Mouse (Mus musculus) midbrain, embryonic 12.5 days (tissue): ENCODE results near the gene Csmd2. TPM values are rescaled to one million over a fixed set of nuclear protein-coding genes. Genes with fewer than 3 reads are reported as not detected.

Experiments
- ATAC-seq: fragments of 200-750 bp; cut with Nextera tagmentation; 2 replicates; pipeline ENCODE4 v1.8.0; 2017; ENCODE audit warnings: low read depth, moderate TSS enrichment, moderate library complexity; ENCODE audit not compliant: low FRiP score
- H3K27ac ChIP-seq: fragments of 300-500 bp; sonication (generic); replicated peaks from 2 replicates; pipeline ENCODE4 v1.5.1; 2016; ENCODE audit warnings: mild to moderate bottlenecking
- H3K27me3 ChIP-seq: fragments of 300-500 bp; sonication (generic); 2 replicates; pipeline ENCODE4 v1.6.1; 2016; ENCODE audit warnings: mild to moderate bottlenecking
- H3K36me3 ChIP-seq: fragments of 300-500 bp; sonication (generic); 2 replicates; pipeline ENCODE4 v1.6.1; 2016
- H3K4me1 ChIP-seq: fragments of 300-500 bp; sonication (generic); 2 replicates; pipeline ENCODE4 v1.6.1; 2016
- H3K4me2 ChIP-seq: fragments of 300-500 bp; sonication (generic); replicated peaks from 2 replicates; pipeline ENCODE4 v1.6.1; 2016; ENCODE audit warnings: mild to moderate bottlenecking, moderate library complexity
- H3K4me3 ChIP-seq: fragments of 300-500 bp; sonication (generic); 2 replicates; pipeline ENCODE4 v1.5.1; 2016; ENCODE audit warnings: mild to moderate bottlenecking
- H3K9ac ChIP-seq: fragments of 300-500 bp; sonication (generic); replicated peaks from 2 replicates; pipeline ENCODE4 v1.6.1; 2016; ENCODE audit warnings: mild to moderate bottlenecking, moderate library complexity
- H3K9me3 ChIP-seq: fragments of 300-500 bp; sonication (generic); 2 replicates; pipeline ENCODE4 v1.6.1; 2016; ENCODE audit warnings: mild to moderate bottlenecking
- WGBS: fragments of 180-500 bp; shearing (Covaris S2); methylation state at CpG from one replicate; pipeline ENCODE4 v1.1.7; 2016; 5-methylcytosine and 5-hydroxymethylcytosine counted together
- polyA plus RNA-seq: library from polyadenylated mRNA; unstranded; fragments of >200 nt; fragmentation: Nextera tagmentation; extraction: Ambion mirVana; gene quantifications from 2 replicates; pipeline ENCODE4 v1.2.1, GENCODE M21; 2016

Gene Csmd2
- polyA plus RNA-seq, 1 experiment from 2014 or later = 5.6 TPM

- Histone ChIP-seq H3K4me2 (peak overlapping the region; percentile 79), H3K27ac (no peak overlapping the region), H3K9ac (no peak overlapping the region), H3K4me3 (peak overlapping the region; percentile 66), H3K4me1 (peaks cover 38% of the 10 kb centered on the region), H3K9me3 (no peaks in the 10 kb centered on the region), H3K27me3 (peaks cover 80% of the 10 kb centered on the region), H3K36me3 (no peaks in the 10 kb centered on the region)
- WGBS = 4% methylated on average over 10 of the region's 10 CpGs
- no peak for ATAC-seq
Measured at GRCm38 (mm10) chr4:127987270-127987669, 387 bp upstream of the Csmd2 start.

- WGBS = under 1% methylated on average over 35 of the region's 39 CpGs
- H3K4me3 ChIP-seq = peak overlapping the region; percentile 66
- H3K4me1 ChIP-seq = peaks cover 38% of the 10 kb centered on the region
- no peak for ATAC-seq
- peaks cover 68% of the 10 kb centered on the region for H3K27me3 ChIP-seq
- H3K27ac ChIP-seq = peak overlapping the region; percentile 78
- H3K9ac ChIP-seq = peak overlapping the region; percentile 83
- no peaks in the 10 kb centered on the region for H3K9me3 ChIP-seq
- H3K4me2 ChIP-seq = peak overlapping the region; percentile 79
- no peaks in the 10 kb centered on the region for H3K36me3 ChIP-seq
Measured at GRCm38 (mm10) chr4:127988526-127989180, 996 bp downstream of the Csmd2 start.

- peaks cover 38% of the 10 kb centered on the region for H3K4me1 ChIP-seq
- ATAC-seq = no peak
- peak overlapping the region; percentile 79 for H3K4me2 ChIP-seq
- peak overlapping the region; percentile 83; the same call in 1 of the 2 replicates for H3K9ac ChIP-seq
- peak overlapping the region; percentile 66 for H3K4me3 ChIP-seq
- H3K9me3 ChIP-seq = no peaks in the 10 kb centered on the region
- H3K27me3 ChIP-seq = peaks cover 62% of the 10 kb centered on the region
- no peaks in the 10 kb centered on the region for H3K36me3 ChIP-seq
- WGBS = 7% methylated on average over 18 of the region's 18 CpGs
- H3K27ac ChIP-seq = no peak overlapping the region
Measured at GRCm38 (mm10) chr4:127989347-127989995, 1.8 kb downstream of the Csmd2 start.

GRCm38 (mm10) chr4:127999281-127999680 is 11.6 kb downstream of the Csmd2 start:
- Histone ChIP-seq H3K4me3 (no peak overlapping the region), H3K9me3 (no peaks in the 10 kb centered on the region), H3K27ac (no peak overlapping the region), H3K9ac (no peak overlapping the region), H3K4me2 (no peak overlapping the region), H3K36me3 (no peaks in the 10 kb centered on the region), H3K4me1 (no peaks in the 10 kb centered on the region), H3K27me3 (no peaks in the 10 kb centered on the region)
- WGBS = 82% methylated on average over 3 of the region's 3 CpGs
- no peak for ATAC-seq

GRCm38 (mm10) chr4:128002638-128003101 is 15.0 kb downstream of the Csmd2 start:
- no peak overlapping the region for H3K27ac ChIP-seq
- H3K4me3 ChIP-seq = no peak overlapping the region
- H3K4me2 ChIP-seq = no peak overlapping the region
- H3K9ac ChIP-seq = no peak overlapping the region
- H3K27me3 ChIP-seq = no peaks in the 10 kb centered on the region
- WGBS = 76% methylated on average over 4 of the region's 4 CpGs
- no peaks in the 10 kb centered on the region for H3K36me3 ChIP-seq
- no peaks in the 10 kb centered on the region for H3K4me1 ChIP-seq
- ATAC-seq = no peak
- H3K9me3 ChIP-seq = no peaks in the 10 kb centered on the region

GRCm38 (mm10) chr4:128004797-128005452 is 17.3 kb downstream of the Csmd2 start:
- WGBS = 82% methylated on average over 3 of the region's 3 CpGs

GRCm38 (mm10) chr4:128019465-128019864 is 31.8 kb downstream of the Csmd2 start:
- Histone ChIP-seq H3K9me3 (no peaks in the 10 kb centered on the region), H3K4me3 (no peak overlapping the region), H3K9ac (no peak overlapping the region), H3K4me1 (no peaks in the 10 kb centered on the region), H3K36me3 (no peaks in the 10 kb centered on the region), H3K4me2 (no peak overlapping the region), H3K27ac (no peak overlapping the region), H3K27me3 (no peaks in the 10 kb centered on the region)
- ATAC-seq = no peak
- 83% methylated on average over 2 of the region's 2 CpGs for WGBS

More at GRCm38 (mm10) chr4:128004797-128005452, 17.3 kb downstream of the Csmd2 start:
- H3K4me3 ChIP-seq = no peak overlapping the region
- no peaks in the 10 kb centered on the region for H3K27me3 ChIP-seq
- H3K4me1 ChIP-seq = no peaks in the 10 kb centered on the region
- H3K4me2 ChIP-seq = no peak overlapping the region
- no peak overlapping the region for H3K27ac ChIP-seq
- H3K9me3 ChIP-seq = no peaks in the 10 kb centered on the region
- ATAC-seq = no peak
- H3K9ac ChIP-seq = no peak overlapping the region
- H3K36me3 ChIP-seq = no peaks in the 10 kb centered on the region

GRCm38 (mm10) chr4:128028294-128028693 is 40.6 kb downstream of the Csmd2 start:
- 89% methylated on average over 1 of the region's 1 CpGs for WGBS
- H3K9me3 ChIP-seq = no peaks in the 10 kb centered on the region
- ATAC-seq = no peak
- no peak overlapping the region for H3K4me2 ChIP-seq
- no peak overlapping the region for H3K9ac ChIP-seq
- H3K27me3 ChIP-seq = no peaks in the 10 kb centered on the region
- H3K4me3 ChIP-seq = no peak overlapping the region
- no peaks in the 10 kb centered on the region for H3K4me1 ChIP-seq
- H3K27ac ChIP-seq = no peak overlapping the region
- no peaks in the 10 kb centered on the region for H3K36me3 ChIP-seq

- no peak; the same call in 1 of the 2 replicates for ATAC-seq
Measured at GRCm38 (mm10) chr4:128041901-128042300, 54.2 kb downstream of the Csmd2 start.

GRCm38 (mm10) chr4:128042626-128043025 is 55.0 kb downstream of the Csmd2 start:
- 27% methylated on average over 5 of the region's 5 CpGs for WGBS
- peak overlapping the region; percentile 57 for H3K27ac ChIP-seq

More at GRCm38 (mm10) chr4:128041901-128042300, 54.2 kb downstream of the Csmd2 start:
- H3K4me1 ChIP-seq = peaks cover 19% of the 10 kb centered on the region
- no peak overlapping the region for H3K9ac ChIP-seq
- no peaks in the 10 kb centered on the region for H3K9me3 ChIP-seq
- 30% methylated on average over 4 of the region's 4 CpGs for WGBS
- no peak overlapping the region for H3K4me2 ChIP-seq
- peak overlapping the region; percentile 57 for H3K27ac ChIP-seq
- H3K36me3 ChIP-seq = no peaks in the 10 kb centered on the region
- no peaks in the 10 kb centered on the region for H3K27me3 ChIP-seq
- no peak overlapping the region for H3K4me3 ChIP-seq

GRCm38 (mm10) chr4:128048716-128049115 is 61.1 kb downstream of the Csmd2 start:
- Histone ChIP-seq H3K36me3 (no peaks in the 10 kb centered on the region), H3K27me3 (no peaks in the 10 kb centered on the region), H3K9ac (no peak overlapping the region), H3K27ac (no peak overlapping the region), H3K4me1 (no peaks in the 10 kb centered on the region; the same call in 1 of the 2 replicates), H3K4me3 (no peak overlapping the region), H3K9me3 (no peaks in the 10 kb centered on the region), H3K4me2 (no peak overlapping the region)
- 86% methylated on average over 1 of the region's 1 CpGs for WGBS
- ATAC-seq = no peak

More at GRCm38 (mm10) chr4:128042626-128043025, 55.0 kb downstream of the Csmd2 start:
- Histone ChIP-seq H3K9ac (no peak overlapping the region), H3K4me2 (no peak overlapping the region), H3K4me3 (no peak overlapping the region), H3K27me3 (no peaks in the 10 kb centered on the region), H3K4me1 (peaks cover 19% of the 10 kb centered on the region), H3K9me3 (no peaks in the 10 kb centered on the region), H3K36me3 (no peaks in the 10 kb centered on the region)
- ATAC-seq = no peak

- Histone ChIP-seq H3K36me3 (no peaks in the 10 kb centered on the region), H3K9ac (no peak overlapping the region), H3K4me1 (no peaks in the 10 kb centered on the region; the same call in 1 of the 2 replicates), H3K27ac (no peak overlapping the region), H3K4me3 (no peak overlapping the region), H3K9me3 (no peaks in the 10 kb centered on the region), H3K4me2 (no peak overlapping the region), H3K27me3 (no peaks in the 10 kb centered on the region)
- ATAC-seq = no peak
- 81% methylated on average over 8 of the region's 8 CpGs for WGBS
Measured at GRCm38 (mm10) chr4:128052701-128053100, 65.0 kb downstream of the Csmd2 start.
